7 mouse cellular contexts compared by ENCODE assay signal in genomic region chr2:26446671-26447070, GRCm38 (mm10). TPM values are rescaled to one million over a fixed set of nuclear protein-coding genes. Genes with fewer than 3 reads are reported as not detected.
DNase-seq lines count a peak whose midpoint lies in the region; ATAC-seq and TF ChIP-seq lines count a peak whose summit lies in the region.

No protein-coding gene starts in this region.

- WGBS in embryonic facial prominence, embryonic 15.5 days, result 65% methylated on average over 4 of the region's 4 CpGs
- 70% methylated on average over 4 of the region's 4 CpGs for WGBS in intestine, embryonic 15.5 days
- WGBS in neural tube, embryonic 13.5 days, result 72% methylated on average over 4 of the region's 4 CpGs

- intact Hi-C loops in left cerebral cortex, adult 2 months (cut with DNase I), result loop anchor here (5.0 kb wide), 2 partner anchors 191 to 456 kb away; partner anchors contain the start of gene Surf6
- intact Hi-C loops in left cerebral cortex, postnatal 10 days (cut with DNase I), result loop anchor here (5.0 to 10.0 kb wide), 2 partner anchors 191 to 458 kb away; partner anchors contain the start of gene Surf6

- peaks cover 35% of the 10 kb centered on the region for H3K4me1 ChIP-seq in embryonic facial prominence, embryonic 15.5 days
- H3K4me1 ChIP-seq in intestine, embryonic 15.5 days (replicated peaks), result peaks cover 19% of the 10 kb centered on the region
- H3K4me1 ChIP-seq in neural tube, embryonic 13.5 days (replicated peaks), result peaks cover 60% of the 10 kb centered on the region

- no peak for DNase-seq in left cerebral cortex, adult 2 months (ENCODE audit: extremely low spot score in 1 of 2, low spot score in 2 of 2)
- no peak for DNase-seq in left cerebral cortex, postnatal 10 days (ENCODE audit: extremely low spot score in 1 of 2, low spot score in 2 of 2)
- no peak for DNase-seq in left cerebral cortex, adult 18-20 months (ENCODE audit: low spot score in 2 of 2)

- ATAC-seq in embryonic facial prominence, embryonic 15.5 days (ENCODE audit: insufficient number of reproducible peaks, low FRiP score, low TSS enrichment, low read depth), result no peak
- no peak for ATAC-seq in intestine, embryonic 15.5 days
- no peak for ATAC-seq in neural tube, embryonic 13.5 days (ENCODE audit: low read depth)
- no peak for ATAC-seq in megakaryocyte-erythroid progenitor cell, adult 5-6 weeks (replicated peaks; ENCODE audit: low FRiP score, low TSS enrichment, poor library complexity, severe bottlenecking)

- H3K9me3 ChIP-seq in embryonic facial prominence, embryonic 15.5 days (replicated peaks), result no peaks in the 10 kb centered on the region
- no peaks in the 10 kb centered on the region for H3K9me3 ChIP-seq in intestine, embryonic 15.5 days
- H3K9me3 ChIP-seq in neural tube, embryonic 13.5 days, result no peaks in the 10 kb centered on the region

- no peak for TF ChIP-seq CTCF in left cerebral cortex, adult 2 months (IDR thresholded peaks at IDR 0.05)

- peak overlapping the region; percentile 91; the same call in 1 of the 2 replicates for H3K27ac ChIP-seq in left cerebral cortex, adult 2 months
- no peak overlapping the region for H3K27ac ChIP-seq in embryonic facial prominence, embryonic 15.5 days (replicated peaks)
- 0 out of 2 replicates have a peak overlapping the region, but pooled peaks have one; percentile 78 for H3K27ac ChIP-seq in intestine, embryonic 15.5 days
- no peak overlapping the region for H3K27ac ChIP-seq in neural tube, embryonic 13.5 days (replicated peaks)

- H3K36me3 ChIP-seq in embryonic facial prominence, embryonic 15.5 days, result peaks cover 11% of the 10 kb centered on the region
- peaks cover 2% of the 10 kb centered on the region; the same call in 1 of the 2 replicates for H3K36me3 ChIP-seq in intestine, embryonic 15.5 days
- peaks cover 2% of the 10 kb centered on the region for H3K36me3 ChIP-seq in neural tube, embryonic 13.5 days

- peak overlapping the region; percentile 80 for H3K4me2 ChIP-seq in embryonic facial prominence, embryonic 15.5 days (replicated peaks)
- peak overlapping the region; percentile 92 for H3K4me2 ChIP-seq in intestine, embryonic 15.5 days (replicated peaks)
- H3K4me2 ChIP-seq in neural tube, embryonic 13.5 days, result peak overlapping the region; percentile 81

- H3K9ac ChIP-seq in embryonic facial prominence, embryonic 15.5 days, result peak overlapping the region; percentile 52; the same call in 1 of the 2 replicates
- H3K9ac ChIP-seq in intestine, embryonic 15.5 days, result peak overlapping the region; percentile 71
- H3K9ac ChIP-seq in neural tube, embryonic 13.5 days, result peak overlapping the region; percentile 71

- no peaks in the 10 kb centered on the region for H3K27me3 ChIP-seq in embryonic facial prominence, embryonic 15.5 days
- no peaks in the 10 kb centered on the region for H3K27me3 ChIP-seq in intestine, embryonic 15.5 days (replicated peaks)
- H3K27me3 ChIP-seq in neural tube, embryonic 13.5 days, result no peaks in the 10 kb centered on the region

- H3K4me3 ChIP-seq in left cerebral cortex, adult 2 months, result peak overlapping the region; percentile 86
- peak overlapping the region; percentile 66 for H3K4me3 ChIP-seq in embryonic facial prominence, embryonic 15.5 days (replicated peaks)
- peak overlapping the region; percentile 67 for H3K4me3 ChIP-seq in intestine, embryonic 15.5 days (replicated peaks)
- peak overlapping the region; percentile 89 for H3K4me3 ChIP-seq in neural tube, embryonic 13.5 days

RNA-seq across cellular contexts. Expression of gene Sec16a, which starts 1.7 kb away (rescaled TPM):
- total RNA-seq in left cerebral cortex, adult 2 months (2021), result 10 to 100 TPM; 50.6 to 50.9 TPM
- 10 to 100 TPM; 43.6 to 46.3 TPM for total RNA-seq in left cerebral cortex, postnatal 10 days (2021)
- 25.9 and 27.0 TPM in 2 replicates for polyA plus RNA-seq in embryonic facial prominence, embryonic 15.5 days (2015; fragmentation: Nextera tagmentation; extraction: Ambion mirVana)
- polyA plus RNA-seq in intestine, embryonic 15.5 days (2015; fragmentation: Nextera tagmentation; extraction: Ambion mirVana), result 20.2 and 24.7 TPM in 2 replicates
- polyA plus RNA-seq in neural tube, embryonic 13.5 days (2015; fragmentation: Nextera tagmentation; extraction: Ambion mirVana), result 18.4 and 20.7 TPM in 2 replicates
- 10 to 100 TPM; 42.7 to 46.0 TPM for total RNA-seq in left cerebral cortex, adult 18-20 months (2021)
- total RNA-seq in megakaryocyte-erythroid progenitor cell, adult 5-6 weeks (2014; fragmentation: Nextera tagmentation), result 32.7 and 37.7 TPM in 2 replicates
- total RNA-seq in megakaryocyte-erythroid progenitor cell, adult 5-6 weeks (2017), result 16.6 and 29.8 TPM in 2 replicates

RNA-seq across cellular contexts. Expression of gene Inpp5e, which starts 37.7 kb away (rescaled TPM):
- 10 to 100 TPM; 28.1 to 28.2 TPM for total RNA-seq in left cerebral cortex, adult 2 months (2021)
- total RNA-seq in left cerebral cortex, postnatal 10 days (2021), result 10 to 100 TPM; 17.3 to 19.6 TPM
- polyA plus RNA-seq in embryonic facial prominence, embryonic 15.5 days (2015; fragmentation: Nextera tagmentation; extraction: Ambion mirVana), result 23.2 and 25.1 TPM in 2 replicates
- polyA plus RNA-seq in intestine, embryonic 15.5 days (2015; fragmentation: Nextera tagmentation; extraction: Ambion mirVana), result 14.6 and 17.1 TPM in 2 replicates
- 24.6 and 25.5 TPM in 2 replicates for polyA plus RNA-seq in neural tube, embryonic 13.5 days (2015; fragmentation: Nextera tagmentation; extraction: Ambion mirVana)
- 10 to 100 TPM; 21.5 to 22.8 TPM for total RNA-seq in left cerebral cortex, adult 18-20 months (2021)
- total RNA-seq in megakaryocyte-erythroid progenitor cell, adult 5-6 weeks (2014; fragmentation: Nextera tagmentation), result 20.3 and 22.6 TPM in 2 replicates
- total RNA-seq in megakaryocyte-erythroid progenitor cell, adult 5-6 weeks (2017), result 4.5 and 9.2 TPM in 2 replicates

RNA-seq across cellular contexts. Expression of gene Pmpca, which starts 57.5 kb away (rescaled TPM):
- total RNA-seq in left cerebral cortex, adult 2 months (2021), result 10 to 100 TPM; 93.6 to 94.4 TPM
- 100 to 1,000 TPM; 126 to 129 TPM for total RNA-seq in left cerebral cortex, postnatal 10 days (2021)
- polyA plus RNA-seq in embryonic facial prominence, embryonic 15.5 days (2015; fragmentation: Nextera tagmentation; extraction: Ambion mirVana), result 90.4 and 92.6 TPM in 2 replicates
- polyA plus RNA-seq in intestine, embryonic 15.5 days (2015; fragmentation: Nextera tagmentation; extraction: Ambion mirVana), result 101 and 105 TPM in 2 replicates
- polyA plus RNA-seq in neural tube, embryonic 13.5 days (2015; fragmentation: Nextera tagmentation; extraction: Ambion mirVana), result 96.5 and 97.6 TPM in 2 replicates
- 10 to 100 TPM; 91.5 to 95.8 TPM for total RNA-seq in left cerebral cortex, adult 18-20 months (2021)
- total RNA-seq in megakaryocyte-erythroid progenitor cell, adult 5-6 weeks (2014; fragmentation: Nextera tagmentation), result 75.8 and 78.0 TPM in 2 replicates
- 68.3 and 90.5 TPM in 2 replicates for total RNA-seq in megakaryocyte-erythroid progenitor cell, adult 5-6 weeks (2017)

RNA-seq across cellular contexts. Expression of gene Entr1, which starts 57.6 kb away (rescaled TPM):
- total RNA-seq in left cerebral cortex, adult 2 months (2021), result 100 to 1,000 TPM; 152 to 164 TPM
- 100 to 1,000 TPM; 187 to 190 TPM for total RNA-seq in left cerebral cortex, postnatal 10 days (2021)
- polyA plus RNA-seq in embryonic facial prominence, embryonic 15.5 days (2015; fragmentation: Nextera tagmentation; extraction: Ambion mirVana), result 120 and 141 TPM in 2 replicates
- polyA plus RNA-seq in intestine, embryonic 15.5 days (2015; fragmentation: Nextera tagmentation; extraction: Ambion mirVana), result 88.2 and 90.6 TPM in 2 replicates
- polyA plus RNA-seq in neural tube, embryonic 13.5 days (2015; fragmentation: Nextera tagmentation; extraction: Ambion mirVana), result 158 and 164 TPM in 2 replicates
- 100 to 1,000 TPM; 139 to 145 TPM for total RNA-seq in left cerebral cortex, adult 18-20 months (2021)
- total RNA-seq in megakaryocyte-erythroid progenitor cell, adult 5-6 weeks (2014; fragmentation: Nextera tagmentation), result 45.3 and 72.2 TPM in 2 replicates
- 38.6 and 56.8 TPM in 2 replicates for total RNA-seq in megakaryocyte-erythroid progenitor cell, adult 5-6 weeks (2017)

Comparison
In these comparisons a context has a peak if more than half of its experiments do, and no peak if none do; other contexts are left out.
1. H3K27ac ChIP-seq: peak in left cerebral cortex, adult 2 months (single experiment) and intestine, embryonic 15.5 days (single experiment); none in embryonic facial prominence, embryonic 15.5 days (single experiment) and neural tube, embryonic 13.5 days (single experiment).
2. Peak in every context shown above with its lines, with median percentiles within 50 percentile points of each other: H3K4me3 ChIP-seq, H3K4me2 ChIP-seq and H3K9ac ChIP-seq.